Mouse (Mus musculus) brown adipose tissue, adult 24 weeks (tissue): ENCODE results near the gene Endou. TPM values are rescaled to one million over a fixed set of nuclear protein-coding genes. Genes with fewer than 3 reads are reported as not detected.
A peak's percentile ranks its signal among the peaks of the same experiment; 100 is the strongest.

ENCODE experiments used
- H3K27ac ChIP-seq: fragments of 200-500 bp; replicated peaks from 2 replicates; pipeline ENCODE4 v1.5.1; 2012; ENCODE audit warnings: low read depth, mild to moderate bottlenecking, low read length
- H3K4me1 ChIP-seq: fragments of 200-500 bp; 2 replicates; pipeline ENCODE4 v1.6.1; 2012; ENCODE audit warnings: low read length, mixed read lengths; ENCODE audit not compliant: control insufficient read depth, insufficient read depth, insufficient read length
- H3K4me3 ChIP-seq: fragments of 200-500 bp; 2 replicates; pipeline ENCODE4 v1.5.1; 2012; ENCODE audit warnings: low read depth, mild to moderate bottlenecking, low read length, moderate library complexity; ENCODE audit not compliant: insufficient read depth
- polyA plus RNA-seq: library from polyadenylated mRNA; stranded (reverse); fragments of >200 nt; gene quantifications from 2 replicates; pipeline ENCODE4 v1.2.4, GENCODE M21; 2012; ENCODE audit not compliant: missing spikeins, insufficient read depth, insufficient read length

The Endou gene
- polyA plus RNA-seq, 1 experiment: 2.0 TPM

GRCm38 (mm10) chr15:97727048-97727447 is 4.1 kb downstream of the Endou start:
- no peak overlapping the region for H3K4me3 ChIP-seq
- 0 out of 2 replicates have a peak overlapping the region, but pooled peaks have one; percentile 14 for H3K27ac ChIP-seq
- H3K4me1 ChIP-seq: peaks cover 10% of the 10 kb centered on the region; the same call in 1 of the 2 replicates

DNA sequence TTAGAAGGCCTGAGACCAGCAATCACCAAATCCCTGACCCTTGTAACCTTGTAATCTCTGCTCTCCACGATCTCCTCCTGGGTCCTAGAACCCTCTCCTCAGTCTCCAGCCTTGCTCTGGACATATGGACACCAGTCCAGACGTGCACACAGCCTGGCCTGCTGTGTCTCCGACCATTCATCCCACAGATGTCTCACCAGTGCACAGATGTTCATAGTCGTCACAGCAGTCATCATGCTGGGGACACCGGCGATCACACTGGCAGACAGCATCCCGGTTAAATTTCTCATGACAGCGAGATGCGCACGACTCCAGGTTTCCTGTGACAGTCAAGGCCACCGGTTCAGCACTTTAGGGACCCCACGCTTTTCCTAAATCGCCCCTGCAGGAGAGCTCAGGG is 4.8 kb downstream of the Endou start:
- Histone ChIP-seq H3K4me1 (peaks cover 16% of the 10 kb centered on the region), H3K4me3 (no peak overlapping the region), H3K27ac (no peak overlapping the region)

DNA sequence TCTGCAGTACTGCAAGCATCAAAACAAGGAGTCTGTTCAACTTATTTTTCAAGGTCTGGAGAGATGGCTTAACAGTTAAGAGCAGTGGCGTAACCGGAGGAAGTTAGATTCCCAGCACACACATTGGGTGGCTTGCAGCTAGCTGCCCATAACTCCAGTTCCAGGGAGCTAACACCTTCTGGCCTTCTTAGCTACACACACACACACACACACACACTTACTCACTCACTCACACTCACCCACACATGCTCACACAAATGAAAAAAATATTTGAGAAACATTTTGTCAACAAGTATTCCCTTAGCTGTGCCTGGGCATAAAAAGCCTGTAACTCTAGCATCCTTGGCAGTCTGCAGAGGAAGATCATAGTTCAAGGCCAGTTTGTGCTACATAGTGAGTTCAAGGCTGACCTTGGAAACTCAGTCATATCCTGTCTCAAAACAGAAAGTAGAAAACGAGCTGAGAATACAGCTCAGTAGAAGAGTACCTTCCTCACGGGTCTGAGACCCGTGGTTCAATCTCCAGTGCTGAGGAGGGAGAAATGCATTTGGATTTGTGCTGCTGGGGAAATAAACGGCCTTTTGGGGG is 5.8 kb downstream of the Endou start:
- Histone ChIP-seq H3K4me1 (peaks cover 24% of the 10 kb centered on the region), H3K4me3 (no peak overlapping the region), H3K27ac (no peak overlapping the region)

DNA sequence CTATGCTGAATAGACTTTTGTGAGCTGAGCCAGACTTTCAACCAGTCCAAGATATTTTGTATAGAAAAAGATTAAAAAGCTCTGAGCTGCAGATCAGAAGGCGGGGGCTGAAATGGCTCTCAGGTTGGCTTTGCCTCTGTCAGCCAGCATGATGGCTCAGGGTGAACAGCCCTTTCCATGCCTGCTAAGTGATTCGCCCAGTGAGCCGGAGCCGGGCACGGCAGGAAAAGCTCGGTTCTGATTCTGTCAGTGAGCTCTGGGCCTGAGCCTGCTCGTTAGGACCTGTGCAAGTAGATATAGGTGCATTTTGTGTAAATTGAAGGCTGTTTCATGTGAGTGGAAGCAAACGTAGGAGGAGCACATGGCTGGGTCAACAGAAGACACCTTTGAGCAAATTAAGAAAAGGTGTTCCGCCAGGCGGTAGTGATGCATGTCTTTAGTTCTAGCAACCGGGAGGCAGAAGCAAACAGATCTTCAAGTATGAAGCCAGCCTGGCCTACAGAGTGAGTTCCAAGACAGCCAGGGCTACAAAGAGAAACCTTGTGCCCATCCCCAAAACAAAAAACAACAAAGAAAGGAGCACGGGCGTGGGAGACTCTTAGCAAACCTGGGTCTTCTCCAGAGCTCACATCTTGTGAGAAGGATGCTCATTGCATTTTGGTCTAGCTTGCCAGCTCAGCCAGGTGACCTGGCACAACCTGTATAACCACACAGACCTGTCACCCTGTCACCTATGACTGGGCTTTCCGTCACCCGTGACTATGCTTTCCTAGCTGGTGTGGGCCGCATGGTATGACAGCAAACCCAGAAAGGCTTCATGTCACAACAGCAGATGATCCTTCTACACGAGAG is 6.6 kb downstream of the Endou start:
- H3K27ac ChIP-seq: no peak overlapping the region
- H3K4me3 ChIP-seq: no peak overlapping the region
- peaks cover 20% of the 10 kb centered on the region for H3K4me1 ChIP-seq

DNA sequence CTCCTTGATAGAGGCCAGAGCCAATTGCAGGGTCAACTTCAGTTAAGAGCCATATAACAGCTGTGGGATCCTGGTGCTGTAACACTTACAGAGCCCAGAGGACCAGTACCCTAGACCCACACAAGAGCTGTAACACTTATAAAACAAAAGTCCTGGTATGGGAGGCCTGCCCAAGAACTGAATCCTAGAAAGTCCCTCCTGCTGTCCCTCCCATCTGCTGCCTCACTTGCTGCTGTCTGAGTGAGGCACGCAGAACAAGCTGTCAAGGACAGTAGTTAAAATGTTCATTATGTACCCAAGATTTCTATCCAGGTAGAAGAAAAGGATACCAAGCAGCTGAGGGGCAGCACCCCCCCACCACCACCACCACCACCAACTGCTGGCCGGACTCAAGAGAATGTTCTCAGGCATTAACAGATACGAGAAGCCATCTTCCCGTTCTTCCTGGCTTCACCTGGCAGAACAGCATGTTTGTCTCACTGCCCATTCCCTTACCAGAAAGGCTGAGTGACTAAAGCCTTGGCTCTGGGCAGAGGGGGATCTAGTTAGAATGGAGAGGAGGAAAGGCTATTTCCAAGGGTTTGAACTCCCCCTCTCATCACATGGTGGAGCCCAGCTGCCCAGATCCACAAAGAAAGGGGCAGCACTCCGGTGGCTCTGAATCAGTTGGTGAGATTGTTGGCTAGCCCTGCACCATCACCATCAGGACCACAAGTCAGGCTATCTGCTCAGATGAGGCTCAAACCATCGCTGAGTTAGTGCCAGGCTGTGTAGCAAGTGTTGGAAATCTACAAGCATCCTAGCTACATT is 7.4 kb downstream of the Endou start:
- H3K27ac ChIP-seq: no peak overlapping the region
- H3K4me3 ChIP-seq: no peak overlapping the region
- peaks cover 24% of the 10 kb centered on the region for H3K4me1 ChIP-seq

DNA sequence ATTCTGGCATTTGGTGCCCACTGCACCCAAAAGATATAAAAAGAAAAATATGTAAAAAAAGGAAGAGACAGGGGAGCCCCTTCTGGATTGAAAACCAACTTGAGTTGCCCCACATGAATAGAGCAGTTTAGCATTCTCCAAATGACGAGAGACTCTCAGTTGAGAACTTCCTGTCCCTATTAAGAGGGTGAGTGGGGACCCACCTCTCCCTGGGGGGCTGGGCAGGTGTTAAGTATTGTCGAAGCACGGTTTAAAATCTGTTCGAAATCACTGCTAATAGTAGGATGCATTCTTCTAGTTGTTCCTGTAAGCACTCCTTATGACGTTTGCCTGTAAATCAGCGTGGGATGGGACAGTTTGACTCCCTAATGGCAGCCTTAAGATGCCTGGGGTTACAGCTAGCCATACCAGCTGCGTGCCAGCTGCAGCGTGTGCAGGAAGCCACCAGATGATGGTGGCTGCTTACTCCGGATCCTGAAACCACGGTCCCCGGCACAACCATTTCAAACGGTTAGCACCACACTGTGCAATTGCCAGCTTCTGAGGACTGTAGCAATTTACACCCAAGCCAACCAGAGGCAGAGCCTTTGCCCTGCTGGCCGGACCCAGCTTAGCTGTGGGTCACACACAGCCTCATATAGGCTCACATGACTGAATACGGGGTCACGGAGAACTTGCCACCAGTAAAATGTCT is 10.0 kb downstream of the Endou start:
- peaks cover 21% of the 10 kb centered on the region for H3K4me1 ChIP-seq
- H3K27ac ChIP-seq: peak overlapping the region; percentile 95
- no peak overlapping the region for H3K4me3 ChIP-seq

DNA sequence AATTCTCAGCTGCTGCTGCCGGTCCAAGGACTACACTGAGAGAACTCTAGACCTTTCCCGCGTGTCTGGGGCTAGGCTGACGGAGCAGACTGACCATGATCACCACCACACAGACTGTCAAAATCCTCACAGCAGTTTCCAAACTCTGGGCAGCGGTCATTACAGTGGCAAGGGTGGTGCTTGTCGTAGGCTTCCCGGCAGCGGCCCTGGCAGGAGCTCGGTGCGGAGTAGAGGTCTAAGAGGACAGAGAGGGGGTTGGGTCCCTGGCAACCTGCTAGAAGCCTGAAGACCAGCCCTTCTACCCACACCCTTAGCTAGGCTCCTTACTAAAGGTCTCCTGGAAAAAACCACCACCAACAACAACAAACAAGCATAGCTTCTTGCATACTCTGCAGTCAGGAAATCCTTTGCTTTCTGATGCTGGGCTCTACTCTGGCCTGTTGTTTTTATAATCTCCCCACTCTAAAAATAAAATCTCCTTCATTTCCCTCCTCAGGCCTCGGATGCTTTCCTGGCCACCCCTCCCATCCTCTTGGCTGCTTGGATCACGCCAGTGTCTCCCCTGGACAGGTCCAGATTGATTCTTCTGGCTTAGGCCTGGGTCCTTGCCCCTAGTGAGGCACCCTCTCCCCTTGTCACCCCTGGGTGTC is 11.0 kb downstream of the Endou start:
- Histone ChIP-seq H3K27ac (peak overlapping the region; percentile 99), H3K4me3 (peak overlapping the region; percentile 46)

DNA sequence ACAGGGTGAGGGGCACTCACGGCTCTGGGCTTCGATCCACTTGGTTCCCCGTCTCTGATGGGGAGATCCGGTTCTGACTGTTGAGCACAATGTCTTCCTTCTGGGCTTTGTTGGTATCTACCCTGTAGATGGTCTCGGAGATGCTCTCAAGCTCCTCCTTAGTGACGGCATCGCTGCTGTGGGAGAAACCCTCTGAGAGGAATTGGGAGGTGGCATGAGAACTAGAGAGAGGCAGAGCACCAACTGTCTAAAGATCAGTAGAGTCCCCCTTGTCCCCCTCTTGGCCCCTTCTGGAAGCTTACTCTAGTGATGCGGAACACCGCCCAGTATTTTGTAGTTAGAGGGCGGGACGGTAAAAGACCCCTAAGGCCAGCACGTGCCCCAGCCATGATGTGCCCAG is 11.6 kb downstream of the Endou start:
- Histone ChIP-seq H3K4me1 (peaks cover 21% of the 10 kb centered on the region), H3K27ac (peak overlapping the region; percentile 99), H3K4me3 (peak overlapping the region; percentile 46)

More for the DNA sequence above, 11.0 kb downstream of the Endou start:
- H3K4me1 ChIP-seq: peaks cover 21% of the 10 kb centered on the region

DNA sequence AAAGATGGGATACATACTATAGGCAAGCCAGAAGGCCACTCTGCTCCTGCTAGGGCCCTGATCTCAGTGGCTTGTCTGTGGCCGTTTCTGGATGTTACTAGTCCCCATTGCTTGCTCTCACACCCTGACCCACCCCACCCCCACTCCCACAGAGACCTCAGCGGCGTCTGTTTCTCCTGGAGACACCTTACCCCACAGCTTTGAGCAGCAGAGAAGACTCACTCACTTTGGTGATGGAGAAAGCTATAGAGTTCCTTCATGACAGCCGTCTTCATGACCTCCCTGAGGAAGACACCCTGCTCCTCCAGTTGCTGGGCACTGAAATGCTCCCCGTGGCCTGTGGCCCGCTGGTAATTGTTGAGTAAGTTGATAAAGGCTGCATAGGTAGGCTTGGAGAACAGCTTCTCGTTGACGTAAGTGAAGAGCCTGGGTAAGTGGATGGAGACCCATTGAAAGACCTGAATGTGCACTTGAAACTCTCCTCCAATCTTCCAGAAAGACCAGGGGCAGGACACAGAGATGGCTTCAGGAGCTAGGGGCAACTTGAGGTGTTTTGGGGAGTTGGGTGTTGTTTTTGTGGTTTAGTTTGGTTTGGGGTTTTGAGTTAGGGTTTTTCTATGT is 12.5 kb downstream of the Endou start:
- Histone ChIP-seq H3K27ac (peak overlapping the region; percentile 99), H3K4me3 (no peak overlapping the region), H3K4me1 (peaks cover 21% of the 10 kb centered on the region)

GRCm38 (mm10) chr15:97717861-97718534 is 13.1 kb downstream of the Endou start:
- peaks cover 21% of the 10 kb centered on the region for H3K4me1 ChIP-seq
- H3K4me3 ChIP-seq: no peak overlapping the region
- H3K27ac ChIP-seq: peak overlapping the region; percentile 99

DNA sequence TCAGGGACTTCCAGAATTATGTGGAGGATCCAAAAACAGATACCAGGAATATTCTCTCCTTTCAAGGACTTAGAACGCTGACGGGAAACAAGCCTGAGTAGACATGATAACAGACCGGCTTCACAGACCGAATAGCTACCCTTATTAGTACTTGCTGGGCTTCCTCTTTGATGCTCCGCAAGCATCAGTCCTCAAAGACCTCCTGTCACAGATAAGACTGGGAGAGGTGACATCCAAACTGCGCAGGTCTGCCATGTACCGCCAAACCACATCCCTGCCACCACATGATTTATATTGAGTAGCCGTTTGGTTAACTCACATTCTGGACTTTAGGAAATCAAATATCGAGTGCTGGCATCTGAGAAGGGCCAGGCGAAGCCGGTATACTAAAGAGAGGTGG is 14.4 kb downstream of the Endou start:
- peaks cover 16% of the 10 kb centered on the region for H3K4me1 ChIP-seq
- no peak overlapping the region for H3K27ac ChIP-seq
- H3K4me3 ChIP-seq: no peak overlapping the region

- peaks cover 8% of the 10 kb centered on the region; the same call in 1 of the 2 replicates for H3K4me1 ChIP-seq
- H3K4me3 ChIP-seq: no peak overlapping the region
- no peak overlapping the region for H3K27ac ChIP-seq
These were observed 15.4 kb downstream of the Endou start for GRCm38 (mm10) chr15:97715734-97716133.

GRCm38 (mm10) chr15:97715083-97715482 is 16.1 kb downstream of the Endou start:
- no peak overlapping the region for H3K4me3 ChIP-seq
- no peak overlapping the region for H3K27ac ChIP-seq
- H3K4me1 ChIP-seq: 0 out of 2 replicates have a peak, but pooled peaks cover 4% of the 10 kb centered on the region
